Mouse (Mus musculus) kidney, adult 18-20 months (tissue): ENCODE results near the gene Pik3ca.

ENCODE experiments used
- DNase-seq: peaks from one replicate; pipeline ENCODE4 v3.0.0; 2021

Gene Pik3ca

DNA sequence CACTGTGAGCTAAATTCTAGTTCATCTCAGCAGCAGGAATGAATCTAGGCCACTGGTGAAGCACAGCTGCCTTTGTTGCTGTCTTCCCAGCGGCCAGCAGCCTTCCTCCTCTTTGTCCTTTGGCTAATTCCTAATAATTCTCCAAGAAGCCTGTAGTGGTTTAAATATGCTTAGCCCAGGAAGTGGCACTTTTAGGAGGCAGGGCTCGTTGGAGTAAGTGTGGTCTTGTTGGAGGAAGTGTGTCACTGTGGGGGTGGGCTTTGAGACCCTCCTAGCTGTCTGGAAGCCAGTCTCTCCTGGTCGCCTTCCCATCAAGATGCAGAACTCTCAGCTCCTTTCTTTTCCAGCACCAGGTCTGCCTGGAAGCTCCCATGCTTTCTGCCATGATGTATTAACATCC, 108.4 kb downstream of the Pik3ca start:
- no peak for DNase-seq

- no peak for DNase-seq
Observed at GRCm38 (mm10) chr3:32506366-32507225, 109.1 kb downstream of the Pik3ca start.

GRCm38 (mm10) chr3:32508666-32509324, 111.3 kb downstream of the Pik3ca start:
- DNase-seq, result peak; percentile 70

DNA sequence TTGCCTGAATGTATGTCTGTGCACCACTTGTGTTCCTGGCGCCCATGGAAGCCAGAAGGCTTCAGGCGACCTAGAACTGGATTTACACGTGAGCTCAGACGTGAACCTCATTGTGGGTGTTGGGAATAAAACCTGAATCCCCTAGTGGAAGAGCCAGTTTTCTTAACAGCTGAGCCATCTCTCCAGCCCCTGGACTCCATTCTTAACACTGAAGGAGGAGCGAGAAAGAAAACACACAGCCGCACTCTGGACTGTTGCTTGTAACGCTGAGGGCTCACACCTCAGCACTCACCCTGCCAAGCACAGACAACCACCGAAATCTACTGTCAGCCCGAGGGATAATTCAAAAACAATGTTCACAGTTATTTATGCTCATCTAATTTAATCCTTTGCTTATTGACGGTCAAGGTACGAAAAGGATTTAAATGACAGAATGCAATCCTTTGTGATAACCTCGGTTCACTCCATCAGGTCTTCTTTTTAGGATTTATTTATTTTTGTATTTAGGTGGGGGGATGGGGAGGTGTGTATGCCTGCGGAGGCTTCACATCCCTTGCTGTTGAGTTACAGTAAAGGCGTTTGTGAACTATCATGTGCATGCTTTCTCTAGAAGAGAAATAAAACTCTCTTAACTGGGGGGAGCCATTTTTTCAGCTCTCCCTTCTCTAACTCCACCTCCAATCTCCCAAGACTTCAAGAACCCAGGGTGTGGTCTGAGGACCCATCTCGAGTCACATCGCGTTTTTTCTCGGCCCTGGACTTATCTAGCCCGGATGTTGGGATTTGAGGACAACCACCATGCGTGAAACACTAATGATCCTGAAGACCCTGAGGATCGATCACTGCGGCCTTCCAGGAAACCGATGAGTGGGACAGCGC, 112.3 kb downstream of the Pik3ca start, which contains the start of gene Zfp639:
Gene Zfp639 (plus strand): TSS at position 764 of the 879 bp plus-strand sequence.
- DNase-seq, result no peak

DNA sequence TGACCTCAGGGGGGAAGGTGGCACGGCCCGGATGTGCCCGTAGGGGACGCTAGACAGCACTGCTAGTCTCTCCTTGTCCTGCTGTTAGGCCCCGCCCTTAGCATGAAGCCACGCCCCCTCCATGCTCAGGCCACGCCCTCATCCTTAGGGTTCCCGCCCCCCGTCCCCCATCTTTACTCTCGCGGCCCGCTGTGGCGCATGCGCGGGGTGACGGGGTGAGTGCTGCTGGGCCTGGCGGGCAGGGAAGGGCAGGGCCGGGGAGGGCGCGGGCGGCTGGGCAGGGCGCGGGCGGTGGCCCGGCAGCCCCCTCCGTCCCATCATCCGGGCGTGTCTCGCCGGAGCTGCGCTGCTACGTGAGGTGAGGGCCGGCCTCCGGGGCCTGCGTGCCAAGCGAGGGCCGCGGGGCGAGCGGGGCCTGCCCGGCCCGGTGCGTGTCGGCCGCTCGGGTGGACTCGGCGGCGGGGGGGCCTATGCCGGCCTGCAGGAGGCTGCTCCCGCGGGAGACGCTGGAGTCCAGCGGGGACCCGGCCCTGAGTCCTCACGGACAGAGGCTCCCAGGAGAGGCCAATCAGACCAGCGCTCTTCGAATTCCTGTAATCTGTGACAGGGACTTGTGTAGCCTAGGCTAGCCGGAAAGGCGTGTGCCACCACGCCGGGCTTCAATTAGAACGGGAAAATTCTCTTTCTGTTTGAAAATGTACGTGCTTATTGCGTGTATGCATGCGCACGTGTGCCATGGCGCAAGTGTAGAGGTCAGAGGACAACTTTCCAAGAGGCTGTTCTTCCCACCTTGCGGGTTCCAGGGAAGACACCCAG, 113.1 kb downstream of the Pik3ca start:
- DNase-seq, result peak; percentile 98

- DNase-seq, result no peak
Observed at GRCm38 (mm10) chr3:32511191-32511550, 113.7 kb downstream of the Pik3ca start.

GRCm38 (mm10) chr3:32512686-32513284, 115.3 kb downstream of the Pik3ca start:
- DNase-seq, result no peak

GRCm38 (mm10) chr3:32513528-32513927, 116.1 kb downstream of the Pik3ca start:
- no peak for DNase-seq
